Mouse (Mus musculus): ENCODE results near the gene H1f0. TPM values are rescaled to one million over a fixed set of nuclear protein-coding genes. Genes with fewer than 3 reads are reported as not detected.
"Not testable (repeated sequence)": the region's sequence is repeated elsewhere in the genome, so short reads cannot be mapped to it uniquely, and the experiment has no call there.

The H1f0 gene
- polyA plus RNA-seq, 1 experiment from 2014 or later, result 561 TPM

- H3K9me3 ChIP-seq, result no peaks in the 10 kb centered on the region
- peaks cover 100% of the 10 kb centered on the region for H3K36me3 ChIP-seq
- no peaks in the 10 kb centered on the region for H3K27me3 ChIP-seq (ENCODE audit: insufficient read depth, poor library complexity, severe bottlenecking)
- H3K4me3 ChIP-seq, result no peak overlapping the region
- 91% methylated on average over 7 of the region's 7 CpGs for WGBS
- no peak overlapping the region for H3K27ac ChIP-seq
- H3K4me1 ChIP-seq (replicated peaks), result peaks cover 5% of the 10 kb centered on the region
- no peak for DNase-seq (ENCODE audit: low spot score)
These were observed 36.0 kb upstream of the H1f0 start for GRCm38 (mm10) chr15:78992235-78992634.

DNA sequence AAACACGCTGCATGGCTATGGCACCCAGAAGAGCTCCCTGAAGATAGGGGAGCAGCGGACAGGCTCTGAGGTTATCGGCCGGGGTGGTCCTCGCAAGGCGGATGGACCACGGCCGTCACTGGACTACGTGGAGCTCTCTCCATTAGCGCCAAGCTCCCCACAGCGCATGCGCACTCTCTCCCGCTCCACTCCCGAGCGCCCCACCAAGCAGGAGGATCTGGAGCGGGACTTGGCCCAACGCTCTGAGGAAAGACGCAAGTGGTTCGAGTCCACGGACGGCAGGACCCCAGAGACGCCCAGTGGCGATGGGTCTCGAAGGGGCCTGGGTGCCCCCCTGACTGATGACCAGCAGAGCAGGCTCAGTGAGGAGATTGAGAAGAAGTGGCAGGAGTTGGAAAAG lies 35.3 kb upstream of the H1f0 start:
- WGBS, result 96% methylated on average over 24 of the region's 24 CpGs
- no peak for DNase-seq (ENCODE audit: low spot score)
- Histone ChIP-seq H3K36me3 (peaks cover 99% of the 10 kb centered on the region), H3K27me3 (ENCODE audit: insufficient read depth, poor library complexity, severe bottlenecking) (no peaks in the 10 kb centered on the region), H3K4me3 (no peak overlapping the region), H3K9me3 (no peaks in the 10 kb centered on the region), H3K4me1 (replicated peaks) (peaks cover 5% of the 10 kb centered on the region), H3K27ac (no peak overlapping the region)

GRCm38 (mm10) chr15:78995916-78996315 lies 32.3 kb upstream of the H1f0 start:
- no peak for DNase-seq (ENCODE audit: low spot score)
- H3K9me3 ChIP-seq, result no peaks in the 10 kb centered on the region
- peaks cover 97% of the 10 kb centered on the region for H3K36me3 ChIP-seq
- H3K27me3 ChIP-seq (ENCODE audit: insufficient read depth, poor library complexity, severe bottlenecking), result no peaks in the 10 kb centered on the region
- 89% methylated on average over 4 of the region's 4 CpGs for WGBS
- no peak overlapping the region for H3K27ac ChIP-seq
- H3K4me1 ChIP-seq (replicated peaks), result peaks cover 25% of the 10 kb centered on the region
- no peak overlapping the region for H3K4me3 ChIP-seq

DNA sequence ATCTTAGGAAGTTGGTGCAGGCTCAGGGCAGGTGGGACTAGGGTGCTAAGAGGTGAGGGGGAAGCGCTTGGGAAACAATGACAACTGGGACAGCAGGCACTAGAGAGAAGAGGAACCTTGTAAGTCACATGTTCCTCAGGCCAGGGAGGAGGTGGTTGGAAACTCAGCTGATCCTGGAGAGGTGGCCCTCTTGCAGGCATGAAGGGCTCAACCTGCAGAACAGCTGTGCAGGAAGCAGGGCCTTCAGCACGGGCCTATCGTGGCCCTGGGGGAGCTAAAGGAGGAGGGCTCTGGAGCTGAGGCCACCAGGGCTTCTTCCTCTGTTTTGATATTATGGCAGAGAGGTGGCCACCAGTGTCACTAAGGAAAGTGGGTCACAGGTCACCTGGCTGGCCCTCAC lies 31.6 kb upstream of the H1f0 start:
- H3K4me3 ChIP-seq, result no peak overlapping the region
- DNase-seq (ENCODE audit: low spot score), result no peak
- WGBS, result 87% methylated on average over 3 of the region's 3 CpGs
- H3K9me3 ChIP-seq, result no peaks in the 10 kb centered on the region
- H3K36me3 ChIP-seq, result peaks cover 97% of the 10 kb centered on the region
- H3K4me1 ChIP-seq (replicated peaks), result peaks cover 25% of the 10 kb centered on the region
- no peaks in the 10 kb centered on the region for H3K27me3 ChIP-seq (ENCODE audit: insufficient read depth, poor library complexity, severe bottlenecking)
- no peak overlapping the region for H3K27ac ChIP-seq

GRCm38 (mm10) chr15:78998348-78998747 lies 29.9 kb upstream of the H1f0 start:
- Histone ChIP-seq H3K27me3 (ENCODE audit: insufficient read depth, poor library complexity, severe bottlenecking) (no peaks in the 10 kb centered on the region), H3K4me1 (replicated peaks) (peaks cover 25% of the 10 kb centered on the region), H3K36me3 (peaks cover 97% of the 10 kb centered on the region), H3K9me3 (no peaks in the 10 kb centered on the region), H3K27ac (peak overlapping the region; percentile 66), H3K4me3 (no peak overlapping the region)
- WGBS, result 66% methylated on average over 8 of the region's 8 CpGs
- no peak for DNase-seq (ENCODE audit: low spot score)

DNA sequence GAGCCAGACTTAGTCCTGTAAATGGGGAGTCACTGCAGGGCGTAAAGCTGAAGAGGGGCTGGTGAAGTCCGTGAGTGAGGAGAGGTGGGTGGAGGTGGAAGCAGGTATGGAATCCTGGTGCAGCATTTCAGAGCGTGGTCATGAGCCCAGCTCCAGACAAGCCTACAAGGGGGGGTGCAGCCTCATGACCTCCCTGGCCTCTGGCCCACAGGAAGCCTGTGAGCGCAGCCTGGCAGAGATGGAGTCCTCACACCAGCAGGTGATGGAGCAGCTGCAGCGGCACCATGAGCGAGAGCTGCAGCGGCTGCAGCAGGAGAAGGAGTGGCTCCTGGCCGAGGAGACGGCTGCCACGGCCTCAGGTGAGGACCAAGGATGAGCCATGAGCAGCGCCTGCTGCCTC lies 28.7 kb upstream of the H1f0 start:
- WGBS, result 88% methylated on average over 11 of the region's 11 CpGs
- no peaks in the 10 kb centered on the region for H3K9me3 ChIP-seq
- peaks cover 25% of the 10 kb centered on the region for H3K4me1 ChIP-seq (replicated peaks)
- H3K27me3 ChIP-seq (ENCODE audit: insufficient read depth, poor library complexity, severe bottlenecking), result no peaks in the 10 kb centered on the region
- 0 out of 2 replicates have a peak overlapping the region, but pooled peaks have one; percentile 57 for H3K27ac ChIP-seq
- peaks cover 97% of the 10 kb centered on the region for H3K36me3 ChIP-seq
- no peak for DNase-seq (ENCODE audit: low spot score)
- no peak overlapping the region for H3K4me3 ChIP-seq

DNA sequence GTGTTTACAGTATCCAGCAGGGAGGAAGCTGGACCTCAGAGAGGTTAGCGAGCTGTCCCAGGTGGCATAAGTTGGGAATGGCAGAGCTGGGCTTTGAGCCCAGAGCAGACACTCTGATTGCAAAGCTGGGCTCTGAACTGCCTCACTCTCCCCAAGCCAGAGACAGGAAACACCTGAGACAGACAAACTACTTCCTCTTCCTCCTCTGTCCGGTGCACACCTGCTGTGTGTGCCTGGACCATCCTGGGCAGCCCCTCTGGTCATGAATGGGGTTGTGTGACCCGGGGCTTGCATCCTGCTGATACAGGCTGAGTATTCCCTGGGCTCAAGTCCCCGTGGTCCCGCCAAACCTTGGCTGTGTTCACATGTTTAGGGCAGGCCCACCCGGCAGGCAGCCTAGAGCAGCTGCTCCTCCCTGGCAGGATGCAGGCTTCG lies 27.9 kb upstream of the H1f0 start:
- 86% methylated on average over 7 of the region's 7 CpGs for WGBS

DNA sequence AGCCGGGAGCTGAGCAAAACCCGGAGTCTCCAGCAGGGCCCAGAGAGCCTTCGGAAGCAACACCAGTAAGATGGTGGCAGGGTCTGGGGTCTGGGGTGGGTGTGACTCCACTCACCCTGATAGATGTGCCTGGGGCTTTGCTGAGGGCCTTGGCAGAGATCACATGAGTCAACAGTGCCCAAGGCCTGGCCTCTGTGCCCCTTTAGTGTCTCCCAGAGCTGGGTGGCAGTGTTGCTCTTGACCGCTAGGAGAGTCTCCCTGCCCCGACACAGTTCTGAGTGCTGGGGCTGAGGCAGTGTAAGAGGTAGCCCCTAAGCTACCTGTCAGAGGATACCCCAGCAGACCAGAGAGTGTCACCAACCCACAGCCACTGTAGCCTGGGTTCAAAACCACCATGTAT lies 26.7 kb upstream of the H1f0 start:
- WGBS, result 91% methylated on average over 5 of the region's 5 CpGs

More for the DNA sequence above, 27.9 kb upstream of the H1f0 start:
- DNase-seq (ENCODE audit: low spot score), result no peak
- Histone ChIP-seq H3K9me3 (no peaks in the 10 kb centered on the region), H3K4me3 (no peak overlapping the region), H3K4me1 (replicated peaks) (peaks cover 25% of the 10 kb centered on the region), H3K27me3 (ENCODE audit: insufficient read depth, poor library complexity, severe bottlenecking) (no peaks in the 10 kb centered on the region), H3K27ac (no peak overlapping the region), H3K36me3 (peaks cover 97% of the 10 kb centered on the region)

GRCm38 (mm10) chr15:79002036-79002435 lies 26.2 kb upstream of the H1f0 start:
- Histone ChIP-seq H3K9me3 (no peaks in the 10 kb centered on the region), H3K4me1 (replicated peaks) (peaks cover 25% of the 10 kb centered on the region), H3K36me3 (peaks cover 97% of the 10 kb centered on the region), H3K4me3 (no peak overlapping the region), H3K27ac (no peak overlapping the region), H3K27me3 (ENCODE audit: insufficient read depth, poor library complexity, severe bottlenecking) (no peaks in the 10 kb centered on the region)
- WGBS, result 49% methylated on average over 19 of the region's 19 CpGs
- DNase-seq (ENCODE audit: low spot score), result no peak

More for the DNA sequence above, 26.7 kb upstream of the H1f0 start:
- H3K27me3 ChIP-seq (ENCODE audit: insufficient read depth, poor library complexity, severe bottlenecking), result no peaks in the 10 kb centered on the region
- H3K27ac ChIP-seq, result no peak overlapping the region
- no peak overlapping the region for H3K4me3 ChIP-seq
- no peak for DNase-seq (ENCODE audit: low spot score)
- peaks cover 97% of the 10 kb centered on the region for H3K36me3 ChIP-seq
- no peaks in the 10 kb centered on the region for H3K9me3 ChIP-seq
- H3K4me1 ChIP-seq (replicated peaks), result peaks cover 25% of the 10 kb centered on the region

- H3K4me3 ChIP-seq, result no peak overlapping the region
- peaks cover 21% of the 10 kb centered on the region for H3K4me1 ChIP-seq (replicated peaks)
- DNase-seq (ENCODE audit: low spot score), result no peak
- 91% methylated on average over 3 of the region's 3 CpGs for WGBS
- H3K9me3 ChIP-seq, result no peaks in the 10 kb centered on the region
- peaks cover 90% of the 10 kb centered on the region for H3K36me3 ChIP-seq
- no peak overlapping the region for H3K27ac ChIP-seq
- H3K27me3 ChIP-seq (ENCODE audit: insufficient read depth, poor library complexity, severe bottlenecking), result no peaks in the 10 kb centered on the region
These were observed 25.2 kb upstream of the H1f0 start for GRCm38 (mm10) chr15:79003079-79003478.

- 89% methylated on average over 9 of the region's 9 CpGs for WGBS
- DNase-seq (ENCODE audit: low spot score), result no peak
- peaks cover 14% of the 10 kb centered on the region for H3K4me1 ChIP-seq (replicated peaks)
- H3K4me3 ChIP-seq, result no peak overlapping the region
- H3K36me3 ChIP-seq, result peaks cover 72% of the 10 kb centered on the region
- H3K27me3 ChIP-seq (ENCODE audit: insufficient read depth, poor library complexity, severe bottlenecking), result no peaks in the 10 kb centered on the region
- H3K9me3 ChIP-seq, result no peaks in the 10 kb centered on the region
- no peak overlapping the region for H3K27ac ChIP-seq
These were observed 22.7 kb upstream of the H1f0 start for GRCm38 (mm10) chr15:79005581-79005980.

- DNase-seq (ENCODE audit: low spot score), result no peak
- Histone ChIP-seq H3K27me3 (ENCODE audit: insufficient read depth, poor library complexity, severe bottlenecking) (no peaks in the 10 kb centered on the region), H3K4me1 (replicated peaks) (peaks cover 20% of the 10 kb centered on the region), H3K9me3 (no peaks in the 10 kb centered on the region), H3K36me3 (peaks cover 62% of the 10 kb centered on the region), H3K4me3 (no peak overlapping the region), H3K27ac (no peak overlapping the region)
- WGBS, result 76% methylated on average over 3 of the region's 3 CpGs
These were observed 21.6 kb upstream of the H1f0 start for GRCm38 (mm10) chr15:79006638-79007037.

DNA sequence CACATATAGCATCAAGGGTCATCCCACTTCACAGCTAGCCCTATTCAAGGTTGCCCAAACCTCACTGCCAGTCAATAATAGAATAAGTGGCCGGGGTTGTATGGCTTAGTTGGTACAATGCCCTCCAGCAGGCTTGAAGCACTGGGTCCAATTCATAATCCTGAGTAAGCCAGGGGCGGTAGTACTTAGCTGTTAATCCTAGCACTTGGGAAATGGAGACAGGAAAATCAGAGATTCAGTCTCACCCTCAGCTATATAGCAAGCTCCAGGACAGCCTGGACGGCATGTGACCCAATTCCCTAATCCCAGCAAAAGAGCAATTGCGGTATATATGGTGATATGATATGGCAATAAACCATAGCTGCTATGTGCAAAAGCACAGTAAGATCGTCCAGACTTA lies 21.2 kb upstream of the H1f0 start:
- H3K9me3 ChIP-seq, result no peaks in the 10 kb centered on the region
- H3K27me3 ChIP-seq (ENCODE audit: insufficient read depth, poor library complexity, severe bottlenecking), result no peaks in the 10 kb centered on the region
- WGBS, result 94% methylated on average over 5 of the region's 5 CpGs
- no peak overlapping the region for H3K27ac ChIP-seq
- no peak for DNase-seq (ENCODE audit: low spot score)
- H3K36me3 ChIP-seq, result peaks cover 58% of the 10 kb centered on the region
- peaks cover 25% of the 10 kb centered on the region for H3K4me1 ChIP-seq (replicated peaks)
- H3K4me3 ChIP-seq, result no peak overlapping the region

- Histone ChIP-seq H3K4me1 (replicated peaks) (peaks cover 32% of the 10 kb centered on the region), H3K36me3 (peaks cover 50% of the 10 kb centered on the region)
- H3K4me3 ChIP-seq; DNase-seq (ENCODE audit: low spot score); H3K27me3 ChIP-seq (ENCODE audit: insufficient read depth, poor library complexity, severe bottlenecking); H3K9me3 ChIP-seq; H3K27ac ChIP-seq: not testable (repeated sequence)
- 89% methylated on average over 6 of the region's 6 CpGs for WGBS
These were observed 20.4 kb upstream of the H1f0 start for GRCm38 (mm10) chr15:79007836-79008235.

Measured in hindbrain, embryonic 10.5 days (tissue).